Mouse (Mus musculus) stomach, embryonic 15.5 days (tissue): Measurements from ENCODE around the gene Jaml. TPM values are rescaled to one million over a fixed set of nuclear protein-coding genes. Genes with fewer than 3 reads are reported as not detected.

ENCODE experiments used
- ATAC-seq: fragments of 200-750 bp; cut with Nextera tagmentation; 2 replicates; pipeline ENCODE4 v1.8.0; 2017; ENCODE audit warnings: low read depth, moderate number of reproducible peaks, moderate TSS enrichment; ENCODE audit not compliant: insufficient read depth, low FRiP score
- H3K27ac ChIP-seq: fragments of 300-500 bp; sonication (generic); 2 replicates; pipeline ENCODE4 v1.5.1; 2015; ENCODE audit warnings: mild to moderate bottlenecking, inconsistent platforms
- H3K27me3 ChIP-seq: fragments of 300-500 bp; sonication (generic); replicated peaks from 2 replicates; pipeline ENCODE4 v1.6.1; 2015; ENCODE audit warnings: inconsistent platforms
- H3K36me3 ChIP-seq: fragments of 300-500 bp; sonication (generic); 2 replicates; pipeline ENCODE4 v1.6.1; 2015; ENCODE audit warnings: inconsistent platforms
- H3K4me1 ChIP-seq: fragments of 300-500 bp; sonication (generic); 2 replicates; pipeline ENCODE4 v1.6.1; 2015; ENCODE audit warnings: inconsistent platforms
- H3K4me2 ChIP-seq: fragments of 300-500 bp; sonication (generic); 2 replicates; pipeline ENCODE4 v1.6.1; 2015; ENCODE audit warnings: mild to moderate bottlenecking, inconsistent platforms
- H3K4me3 ChIP-seq: fragments of 300-500 bp; sonication (generic); replicated peaks from 2 replicates; pipeline ENCODE4 v1.5.1; 2015; ENCODE audit warnings: inconsistent platforms
- H3K9ac ChIP-seq: fragments of 300-500 bp; sonication (generic); 2 replicates; pipeline ENCODE4 v1.6.1; 2015; ENCODE audit warnings: inconsistent platforms
- H3K9me3 ChIP-seq: fragments of 300-500 bp; sonication (generic); 2 replicates; pipeline ENCODE4 v1.6.1; 2016; ENCODE audit warnings: inconsistent platforms
- WGBS: fragments of 180-500 bp; shearing (Covaris S2); methylation state at CpG from one replicate; pipeline ENCODE4 v1.1.7; 2015; 5-methylcytosine and 5-hydroxymethylcytosine counted together
- polyA plus RNA-seq: library from polyadenylated mRNA; unstranded; fragments of >200 nt; fragmentation: Nextera tagmentation; extraction: Ambion mirVana; gene quantifications from 2 replicates; pipeline ENCODE4 v1.2.1, GENCODE M21; 2015

Gene Jaml
- polyA plus RNA-seq, 1 experiment from 2014 or later: 24.3 TPM

GRCm38 (mm10) chr9:45115706-45116105, 36.7 kb downstream of the Jaml start:
- Histone ChIP-seq H3K27ac (no peak overlapping the region), H3K9me3 (no peaks in the 10 kb centered on the region), H3K4me3 (peak overlapping the region; percentile 37), H3K9ac (no peak overlapping the region), H3K36me3 (no peaks in the 10 kb centered on the region), H3K27me3 (no peaks in the 10 kb centered on the region), H3K4me1 (0 out of 2 replicates have a peak, but pooled peaks cover 6% of the 10 kb centered on the region), H3K4me2 (peak overlapping the region; percentile 54)
- peak; percentile 76 for ATAC-seq
- 5% methylated on average over 14 of the region's 14 CpGs for WGBS

- no peak overlapping the region for H3K27ac ChIP-seq
Observed at GRCm38 (mm10) chr9:45116819-45117218, 37.8 kb downstream of the Jaml start.

GRCm38 (mm10) chr9:45117741-45118431, 38.9 kb downstream of the Jaml start, which contains the start of gene Scn2b:
Gene Scn2b (plus strand): TSS chr9:45117782.
- H3K36me3 ChIP-seq: no peaks in the 10 kb centered on the region
- peak within 1 kb of the TSS; percentile 60 for H3K4me2 ChIP-seq
- ATAC-seq: no peak
- H3K4me3 ChIP-seq: peak within 1 kb of the TSS; percentile 55
- peak within 1 kb of the TSS; percentile 74; the same call in 1 of the 2 replicates for H3K27ac ChIP-seq
- H3K9ac ChIP-seq: peak within 1 kb of the TSS; percentile 46
- H3K9me3 ChIP-seq: no peaks in the 10 kb centered on the region
- 5% methylated on average over 13 of the region's 13 CpGs for WGBS
- peaks cover 15% of the 10 kb centered on the region for H3K4me1 ChIP-seq
- no peaks in the 10 kb centered on the region for H3K27me3 ChIP-seq

More at GRCm38 (mm10) chr9:45116819-45117218, 37.8 kb downstream of the Jaml start:
- H3K36me3 ChIP-seq: no peaks in the 10 kb centered on the region
- no peaks in the 10 kb centered on the region for H3K27me3 ChIP-seq
- H3K4me1 ChIP-seq: peaks cover 6% of the 10 kb centered on the region
- no peaks in the 10 kb centered on the region for H3K9me3 ChIP-seq
- H3K9ac ChIP-seq: no peak overlapping the region
- ATAC-seq: no peak
- no peak overlapping the region for H3K4me2 ChIP-seq
- 49% methylated on average over 9 of the region's 9 CpGs for WGBS
- H3K4me3 ChIP-seq: no peak overlapping the region

- Histone ChIP-seq H3K9ac (no peak overlapping the region), H3K27ac (no peak overlapping the region), H3K4me3 (peak overlapping the region; percentile 55), H3K36me3 (no peaks in the 10 kb centered on the region), H3K4me2 (peak overlapping the region; percentile 60), H3K4me1 (peaks cover 15% of the 10 kb centered on the region), H3K9me3 (no peaks in the 10 kb centered on the region), H3K27me3 (no peaks in the 10 kb centered on the region)
- no peak for ATAC-seq
- 20% methylated on average over 10 of the region's 10 CpGs for WGBS
Observed at GRCm38 (mm10) chr9:45118552-45118951, 39.6 kb downstream of the Jaml start.

- no peak overlapping the region for H3K4me3 ChIP-seq
- no peak overlapping the region for H3K9ac ChIP-seq
- H3K9me3 ChIP-seq: no peaks in the 10 kb centered on the region
- H3K36me3 ChIP-seq: no peaks in the 10 kb centered on the region
- no peak overlapping the region for H3K27ac ChIP-seq
- H3K4me2 ChIP-seq: no peak overlapping the region
- 95% methylated on average over 8 of the region's 8 CpGs for WGBS
- ATAC-seq: no peak
- H3K4me1 ChIP-seq: peaks cover 15% of the 10 kb centered on the region
- no peaks in the 10 kb centered on the region for H3K27me3 ChIP-seq
Observed at GRCm38 (mm10) chr9:45119316-45119953, 40.5 kb downstream of the Jaml start.

- Histone ChIP-seq H3K27me3 (no peaks in the 10 kb centered on the region), H3K36me3 (no peaks in the 10 kb centered on the region), H3K27ac (no peak overlapping the region), H3K9me3 (no peaks in the 10 kb centered on the region), H3K4me1 (peaks cover 15% of the 10 kb centered on the region), H3K4me3 (no peak overlapping the region), H3K9ac (no peak overlapping the region), H3K4me2 (no peak overlapping the region)
- ATAC-seq: no peak
- WGBS: 88% methylated on average over 14 of the region's 14 CpGs
Observed at GRCm38 (mm10) chr9:45119954-45120530, 41.1 kb downstream of the Jaml start.

GRCm38 (mm10) chr9:45120567-45120966, 41.6 kb downstream of the Jaml start:
- ATAC-seq: no peak
- no peak overlapping the region for H3K27ac ChIP-seq
- no peak overlapping the region for H3K4me2 ChIP-seq
- H3K9ac ChIP-seq: no peak overlapping the region
- H3K27me3 ChIP-seq: no peaks in the 10 kb centered on the region
- 0 out of 2 replicates have a peak, but pooled peaks cover 2% of the 10 kb centered on the region for H3K36me3 ChIP-seq
- H3K4me1 ChIP-seq: peaks cover 15% of the 10 kb centered on the region
- H3K4me3 ChIP-seq: no peak overlapping the region
- H3K9me3 ChIP-seq: no peaks in the 10 kb centered on the region
- WGBS: 82% methylated on average over 6 of the region's 6 CpGs

- 0 out of 2 replicates have a peak, but pooled peaks cover 3% of the 10 kb centered on the region for H3K36me3 ChIP-seq
- ATAC-seq: no peak
- H3K4me3 ChIP-seq: no peak overlapping the region
- H3K4me2 ChIP-seq: no peak overlapping the region
- 69% methylated on average over 6 of the region's 6 CpGs for WGBS
- no peak overlapping the region for H3K9ac ChIP-seq
- no peak overlapping the region for H3K27ac ChIP-seq
- no peaks in the 10 kb centered on the region for H3K27me3 ChIP-seq
- peaks cover 15% of the 10 kb centered on the region for H3K4me1 ChIP-seq
- H3K9me3 ChIP-seq: no peaks in the 10 kb centered on the region
Observed at GRCm38 (mm10) chr9:45121001-45121400, 42.0 kb downstream of the Jaml start.

GRCm38 (mm10) chr9:45121769-45122168, 42.8 kb downstream of the Jaml start:
- peak overlapping the region; percentile 53 for H3K4me2 ChIP-seq
- peak; percentile 43; the same call in 1 of the 2 replicates for ATAC-seq
- H3K4me3 ChIP-seq: peak overlapping the region; percentile 14; the same call in 1 of the 2 replicates
- no peak overlapping the region for H3K9ac ChIP-seq
- peaks cover 15% of the 10 kb centered on the region for H3K4me1 ChIP-seq
- H3K36me3 ChIP-seq: 0 out of 2 replicates have a peak, but pooled peaks cover 3% of the 10 kb centered on the region
- H3K9me3 ChIP-seq: no peaks in the 10 kb centered on the region
- 5% methylated on average over 10 of the region's 10 CpGs for WGBS
- no peak overlapping the region for H3K27ac ChIP-seq
- no peaks in the 10 kb centered on the region for H3K27me3 ChIP-seq

- Histone ChIP-seq H3K36me3 (0 out of 2 replicates have a peak, but pooled peaks cover 3% of the 10 kb centered on the region), H3K9ac (0 out of 2 replicates have a peak overlapping the region, but pooled peaks have one; percentile 11), H3K27ac (peak overlapping the region; percentile 52), H3K4me1 (peaks cover 15% of the 10 kb centered on the region), H3K4me2 (peak overlapping the region; percentile 53), H3K9me3 (no peaks in the 10 kb centered on the region), H3K4me3 (peak overlapping the region; percentile 14; the same call in 1 of the 2 replicates), H3K27me3 (no peaks in the 10 kb centered on the region)
- peak; percentile 65 for ATAC-seq
- WGBS: 14% methylated on average over 9 of the region's 9 CpGs
Observed at GRCm38 (mm10) chr9:45122209-45122761, 43.3 kb downstream of the Jaml start.

GRCm38 (mm10) chr9:45125211-45125610, 46.2 kb downstream of the Jaml start:
- ATAC-seq: no peak
- H3K27me3 ChIP-seq: no peaks in the 10 kb centered on the region
- 0 out of 2 replicates have a peak, but pooled peaks cover 3% of the 10 kb centered on the region for H3K36me3 ChIP-seq
- H3K9ac ChIP-seq: no peak overlapping the region
- no peak overlapping the region for H3K4me3 ChIP-seq
- H3K4me1 ChIP-seq: peaks cover 10% of the 10 kb centered on the region
- H3K27ac ChIP-seq: no peak overlapping the region
- no peaks in the 10 kb centered on the region for H3K9me3 ChIP-seq
- 89% methylated on average over 14 of the region's 14 CpGs for WGBS
- H3K4me2 ChIP-seq: no peak overlapping the region
